Mouse (Mus musculus) CH12.LX (cell line): ENCODE measurements around the gene Sall4. TPM values are rescaled to one million over a fixed set of nuclear protein-coding genes. Genes with fewer than 3 reads are reported as not detected.

Source experiments
- DNase-seq: peaks from one replicate; pipeline ENCODE4 v3.0.0-alpha.2; 2013; ENCODE audit errors: extremely low read depth
- H3K27ac ChIP-seq: 2 replicates; pipeline ENCODE4 v1.5.1; 2012; ENCODE audit warnings: low read depth, mild to moderate bottlenecking, control low read depth, moderate library complexity; ENCODE audit not compliant: insufficient read depth
- H3K27me3 ChIP-seq: replicated peaks from 2 replicates; pipeline ENCODE3; 2012; ENCODE audit warnings: inconsistent platforms
- H3K36me3 ChIP-seq, 2 experiments: replicated peaks in 1 of 2; 2 replicates each; pipeline versions ENCODE3 to v1.6.1; 2012; ENCODE audit warnings: inconsistent platforms in 1 of 2, low read length in 1 of 2, mild to moderate bottlenecking in 1 of 2, mixed read lengths in 1 of 2, moderate library complexity in 1 of 2; ENCODE audit not compliant: control insufficient read depth in 1 of 2, insufficient read depth in 1 of 2
- H3K4me1 ChIP-seq, 2 experiments: 2 replicates each; pipeline ENCODE4 v1.6.1; 2012; ENCODE audit warnings: inconsistent platforms in 1 of 2, moderate library complexity in 1 of 2; ENCODE audit not compliant: insufficient read depth in 2 of 2, control insufficient read depth in 1 of 2
- H3K4me2 ChIP-seq: 2 replicates; pipeline ENCODE4 v1.6.1; 2012; ENCODE audit warnings: low read depth, mild to moderate bottlenecking, control low read depth; ENCODE audit not compliant: poor library complexity, insufficient read depth, severe bottlenecking
- H3K4me3 ChIP-seq, 3 experiments: fragments of 150-350 bp in 1 of 3; sonication (generic) in 1 of 3; replicated peaks in 1 of 3; 2 replicates each; pipeline versions ENCODE3 to v1.5.1; 2011 to 2012; ENCODE audit warnings: low read depth in 2 of 3, low read length in 2 of 3, mild to moderate bottlenecking in 2 of 3, moderate library complexity in 2 of 3, control low read depth in 1 of 3, improper control_type of control experiment in 1 of 3, inconsistent platforms in 1 of 3, mixed read lengths in 1 of 3; ENCODE audit not compliant: poor library complexity in 1 of 3
- H3K79me2 ChIP-seq: replicated peaks from 2 replicates; pipeline ENCODE4 v1.6.1; 2012; ENCODE audit warnings: mild to moderate bottlenecking, moderate library complexity; ENCODE audit not compliant: control insufficient read depth, poor library complexity, insufficient read depth, severe bottlenecking; ENCODE audit errors: extremely low read depth
- H3K9ac ChIP-seq: 2 replicates; pipeline ENCODE4 v1.6.1; 2012; ENCODE audit warnings: low read depth, mild to moderate bottlenecking, control low read depth, moderate library complexity; ENCODE audit not compliant: insufficient read depth
- H3K9me3 ChIP-seq: replicated peaks from 2 replicates; pipeline ENCODE3; 2012; ENCODE audit warnings: low read length, inconsistent platforms, mixed read lengths
- CHD2 ChIP-seq: IDR thresholded peaks from 2 replicates; pipeline ENCODE4 v1.6.1; 2011; ENCODE audit warnings: low read length, improper control_type of control experiment
- CTCF ChIP-seq, 2 experiments: IDR thresholded peaks in 1 of 2; conservative IDR thresholded peaks in 1 of 2; 2 replicates each; pipeline ENCODE4 v1.5.1; 2011 to 2012; ENCODE audit warnings: low read depth in 2 of 2, low read length in 2 of 2, improper control_type of control experiment in 1 of 2, inconsistent platforms in 1 of 2, mild to moderate bottlenecking in 1 of 2, moderate library complexity in 1 of 2
- E2F4 ChIP-seq: IDR thresholded peaks from 2 replicates; pipeline ENCODE4 v1.6.1; 2011; ENCODE audit warnings: low read depth, low read length, improper control_type of control experiment; ENCODE audit not compliant: insufficient replicate concordance
- ELF1 ChIP-seq: IDR thresholded peaks from 2 replicates; pipeline ENCODE4 v1.6.1; 2014; ENCODE audit warnings: low read depth, mild to moderate bottlenecking, inconsistent platforms, low read length, improper control_type of control experiment
- EP300 ChIP-seq: IDR thresholded peaks from 2 replicates; pipeline ENCODE4 v1.6.1; 2011; ENCODE audit warnings: low read length, improper control_type of control experiment
- GABPA ChIP-seq: IDR thresholded peaks from 2 replicates; pipeline ENCODE4 v1.6.1; 2012; ENCODE audit warnings: low read depth, low read length, improper control_type of control experiment, inconsistent platforms; ENCODE audit not compliant: insufficient replicate concordance
- HCFC1 ChIP-seq: IDR thresholded peaks from 2 replicates; pipeline ENCODE4 v1.6.1; 2012; ENCODE audit warnings: low read depth, mild to moderate bottlenecking, inconsistent platforms, low read length, improper control_type of control experiment
- IRF4 ChIP-seq: IDR thresholded peaks from 2 replicates; pipeline ENCODE4 v1.6.1; 2014; ENCODE audit warnings: low read depth, mild to moderate bottlenecking, inconsistent platforms, low read length, improper control_type of control experiment
- JUN ChIP-seq: IDR thresholded peaks from 2 replicates; pipeline ENCODE4 v1.6.1; 2011; ENCODE audit warnings: low read depth, mild to moderate bottlenecking, low read length, improper control_type of control experiment, moderate library complexity; ENCODE audit not compliant: insufficient read depth
- JUND ChIP-seq: conservative IDR thresholded peaks from 2 replicates; pipeline ENCODE4 v1.6.1; 2011; ENCODE audit warnings: low read depth, low read length, improper control_type of control experiment
- KAT2A ChIP-seq: IDR thresholded peaks from 2 replicates; pipeline ENCODE4 v1.6.1; 2012; ENCODE audit warnings: low read length, improper control_type of control experiment, inconsistent platforms; ENCODE audit not compliant: insufficient replicate concordance
- MAFK ChIP-seq: IDR thresholded peaks from 2 replicates; pipeline ENCODE4 v1.6.1; 2011; ENCODE audit warnings: low read length, improper control_type of control experiment; ENCODE audit not compliant: insufficient replicate concordance
- MAX ChIP-seq: IDR thresholded peaks from 2 replicates; pipeline ENCODE4 v1.6.1; 2011; ENCODE audit warnings: low read length, improper control_type of control experiment
- MYC ChIP-seq: IDR thresholded peaks from 2 replicates; pipeline ENCODE4 v1.6.1; 2011; ENCODE audit warnings: low read depth, mild to moderate bottlenecking, improper control_type of control experiment, low read length
- NELFE ChIP-seq: IDR thresholded peaks from 2 replicates; pipeline ENCODE4 v1.6.1; 2011; ENCODE audit warnings: low read depth, low read length, improper control_type of control experiment
- NRF1 ChIP-seq: IDR thresholded peaks from 2 replicates; pipeline ENCODE4 v1.6.1; 2014; ENCODE audit warnings: low read depth, mild to moderate bottlenecking, inconsistent platforms, low read length, improper control_type of control experiment, moderate library complexity
- POLR2A ChIP-seq: IDR thresholded peaks from 2 replicates; pipeline ENCODE4 v1.6.1; 2011; ENCODE audit warnings: low read depth, mild to moderate bottlenecking, improper control_type of control experiment, low read length
- SIN3A ChIP-seq: IDR thresholded peaks from 2 replicates; pipeline ENCODE4 v1.6.1; 2012; ENCODE audit warnings: low read length, improper control_type of control experiment, inconsistent platforms
- SMC3 ChIP-seq: IDR thresholded peaks from 2 replicates; pipeline ENCODE4 v1.6.1; 2011; ENCODE audit warnings: low read depth, low read length, improper control_type of control experiment
- UBTF ChIP-seq: IDR thresholded peaks from 2 replicates; pipeline ENCODE4 v1.6.1; 2012; ENCODE audit warnings: low read depth, mild to moderate bottlenecking, inconsistent platforms, low read length, improper control_type of control experiment, moderate library complexity
- USF1 ChIP-seq: IDR thresholded peaks from 2 replicates; pipeline ENCODE4 v1.6.1; 2014; ENCODE audit warnings: low read depth, mild to moderate bottlenecking, inconsistent platforms, low read length, improper control_type of control experiment
- ZKSCAN1 ChIP-seq: IDR thresholded peaks from 2 replicates; pipeline ENCODE4 v1.6.1; 2012; ENCODE audit warnings: low read depth, inconsistent platforms, low read length, improper control_type of control experiment, borderline replicate concordance
- ZMIZ1 ChIP-seq: IDR thresholded peaks from 2 replicates; pipeline ENCODE4 v1.6.1; 2012; ENCODE audit warnings: low read depth, mild to moderate bottlenecking, inconsistent platforms, low read length, improper control_type of control experiment
- dilution Hi-C: fragments of 300-500 bp; cut with MboI; formaldehyde crosslinking; loops from 2 replicates; pipeline ENCODE4 v1.14.3; 2020; ENCODE audit warnings: low sequenced_read_pairs; ENCODE audit not compliant: extremely low pct_unique_long_range_greater_than_20kb, extremely low pct_ligation_motif_present
- in situ Hi-C: fragments of 300-500 bp; cut with MboI; formaldehyde crosslinking; loops from 3 replicates; pipeline ENCODE4 v1.14.3; 2019; ENCODE audit warnings: low sequenced_read_pairs, low pct_ligation_motif_present, low pct_unique_long_range_greater_than_20kb, mixed read lengths
- polyA plus RNA-seq: library from polyadenylated mRNA; unstranded; fragments of >175 nt; gene quantifications from 2 replicates; pipeline ENCODE4 v1.2.1, GENCODE M21; 2012; ENCODE audit warnings: low read depth; ENCODE audit not compliant: insufficient read length
- total RNA-seq, 2 experiments: library from RNA; depleted of rRNA; stranded (reverse); fragments of 300-350 nt in 1 of 2; fragments of >200 nt in 1 of 2; gene quantifications; 2 replicates each; pipeline ENCODE4 v1.2.3; 2012 to 2014

Sall4 gene
- total and polyA plus RNA-seq, 3 experiments: not detected

- H3K27me3 ChIP-seq: peaks cover 63% of the 10 kb centered on the region
- no peak overlapping the region for H3K27ac ChIP-seq
- H3K9me3 ChIP-seq: no peaks in the 10 kb centered on the region
- H3K36me3 ChIP-seq: no peaks in the 10 kb centered on the region
- no peak for TF ChIP-seq ZKSCAN1
- no peak for TF ChIP-seq MYC
- no peak for TF ChIP-seq NELFE
- TF ChIP-seq ZMIZ1: no peak
- no peak for TF ChIP-seq JUND
- in situ Hi-C loops: no loop called here
- H3K4me2 ChIP-seq: no peak overlapping the region
- DNase-seq: no peak
- no peaks in the 10 kb centered on the region for H3K4me1 ChIP-seq
- H3K4me3 ChIP-seq: no peak overlapping the region
- H3K9ac ChIP-seq: no peak overlapping the region
- no peaks in the 10 kb centered on the region for H3K79me2 ChIP-seq
- dilution Hi-C loops: no loop called here
Measured at GRCm38 (mm10) chr2:168807681-168808080, 39.9 kb upstream of the Sall4 start.

- Histone ChIP-seq H3K4me2 (no peak overlapping the region), H3K36me3 (no peaks in the 10 kb centered on the region), H3K27me3 (peaks cover 52% of the 10 kb centered on the region), H3K27ac (no peak overlapping the region), H3K79me2 (no peaks in the 10 kb centered on the region), H3K9ac (no peak overlapping the region), H3K4me3 (no peak overlapping the region), H3K9me3 (no peaks in the 10 kb centered on the region), H3K4me1 (no peaks in the 10 kb centered on the region)
- DNase-seq: no peak
- dilution Hi-C loops: no loop called here
- no peak for TF ChIP-seq NELFE
- TF ChIP-seq IRF4: no peak
- no peak for TF ChIP-seq ZKSCAN1
- no peak for TF ChIP-seq KAT2A
- no peak for TF ChIP-seq E2F4
- no peak for TF ChIP-seq SIN3A
- no peak for TF ChIP-seq MAFK
- no peak for TF ChIP-seq JUN
- TF ChIP-seq CHD2: no peak
- TF ChIP-seq GABPA: no peak
- no peak for TF ChIP-seq CTCF (conservative IDR thresholded peaks at IDR 0.05 in 1 of 2, IDR thresholded peaks at IDR 0.05 in 1 of 2; ENCODE audit: low read depth in 2 of 2, low read length in 2 of 2)
- no peak for TF ChIP-seq HCFC1
- no peak for TF ChIP-seq USF1
- TF ChIP-seq UBTF: no peak
- no peak for TF ChIP-seq MAX
- TF ChIP-seq EP300: no peak
- no peak for TF ChIP-seq ELF1
- no peak for TF ChIP-seq SMC3
- TF ChIP-seq POLR2A: no peak
- TF ChIP-seq NRF1: no peak
- in situ Hi-C loops: no loop called here
Measured at GRCm38 (mm10) chr2:168803849-168804248, 36.1 kb upstream of the Sall4 start.
